Mouse (Mus musculus): ENCODE measurements at regions not wholly inside any gene's neighbourhood (a gene's known extent, or its start where the extent isn't known, plus 50 kb on each side); places are given as distances from the start of the nearest gene placed in this dataset.
"Not testable (repeated sequence)": the region's sequence is repeated elsewhere in the genome, so short reads cannot be mapped to it uniquely, and the experiment has no call there.

DNA sequence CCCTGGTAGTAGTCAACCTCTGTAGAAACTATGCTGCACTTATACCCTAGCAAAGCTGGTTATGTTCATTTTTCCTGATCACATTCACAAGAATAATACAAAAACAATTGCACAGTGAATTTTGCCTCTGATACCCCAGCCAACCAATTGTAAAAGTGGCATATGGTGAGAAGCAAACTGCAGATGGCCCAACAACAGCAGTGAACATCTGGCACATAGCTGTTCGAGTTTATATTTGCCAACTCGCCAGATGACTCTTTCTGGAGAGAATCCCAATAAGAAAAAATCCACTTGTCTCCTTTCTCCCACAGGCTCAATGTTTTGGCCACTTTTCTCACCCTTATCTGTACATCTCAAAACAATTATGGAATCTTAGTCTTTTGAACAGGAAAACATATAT, 196.5 kb upstream of the Grik2 start:
- no peak for DNase-seq (ENCODE audit: low read depth, low spot score)

DNA sequence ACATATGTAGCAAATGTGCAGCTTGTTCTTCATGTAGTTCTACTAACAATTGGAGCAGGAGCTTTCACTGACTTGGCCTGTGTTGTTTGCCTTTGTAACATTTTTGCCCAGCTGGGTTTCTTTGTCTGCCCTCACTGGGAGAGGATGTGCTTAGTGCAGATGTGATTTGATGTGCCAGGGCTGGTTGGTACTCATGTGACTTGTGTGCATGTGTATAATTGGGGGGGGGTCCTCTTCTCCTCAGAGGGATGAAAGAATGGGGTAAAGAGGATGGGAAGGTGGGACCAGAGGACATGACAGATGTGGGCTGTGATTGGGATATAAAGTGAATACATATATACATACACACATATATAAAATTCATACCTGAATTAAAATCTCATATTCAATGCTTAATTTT, 163.9 kb upstream of the Grik2 start:
- DNase-seq (ENCODE audit: low read depth, low spot score): no peak

DNA sequence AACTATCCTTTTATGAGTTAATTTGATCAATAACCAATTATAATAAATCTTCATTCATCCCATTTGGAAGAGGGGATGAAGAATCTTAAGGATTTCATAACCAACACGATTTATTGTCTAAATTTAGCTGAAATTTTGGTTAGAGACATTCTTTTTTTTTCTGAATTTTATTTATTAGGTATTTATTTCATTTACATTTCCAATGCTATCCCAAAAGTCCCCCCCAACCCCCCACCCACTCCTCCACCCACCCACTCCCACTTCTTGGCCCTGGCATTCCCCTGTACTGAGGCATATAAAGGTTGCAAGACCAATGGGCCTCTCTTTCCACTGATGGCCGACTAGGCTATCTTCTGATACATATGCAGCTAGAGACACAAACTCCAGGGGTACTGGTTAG, 148.7 kb upstream of the Grik2 start:
- DNase-seq (ENCODE audit: low read depth, low spot score): not testable (repeated sequence)

DNA sequence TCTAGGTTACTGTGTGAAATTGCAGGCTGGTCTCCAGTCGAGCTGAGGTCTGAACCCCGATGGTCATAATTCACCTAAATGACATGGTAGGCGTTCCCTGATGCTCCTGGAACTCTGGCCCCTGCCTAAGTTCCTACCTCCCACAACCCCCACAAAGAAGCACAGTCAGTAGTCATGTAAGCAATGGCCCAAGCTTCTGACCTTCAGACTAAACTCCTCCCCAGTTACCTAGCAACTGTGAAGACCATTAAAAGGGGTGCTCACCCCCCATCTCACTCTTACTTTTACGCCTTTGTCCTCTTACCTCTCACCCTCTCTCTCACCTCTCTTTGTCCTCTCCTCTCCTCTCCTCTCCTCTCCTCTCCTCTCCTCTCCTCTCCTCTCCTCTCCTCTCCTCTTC, 120.6 kb upstream of the Grik2 start:
- peak; percentile 81 for DNase-seq (ENCODE audit: low read depth, low spot score)

DNA sequence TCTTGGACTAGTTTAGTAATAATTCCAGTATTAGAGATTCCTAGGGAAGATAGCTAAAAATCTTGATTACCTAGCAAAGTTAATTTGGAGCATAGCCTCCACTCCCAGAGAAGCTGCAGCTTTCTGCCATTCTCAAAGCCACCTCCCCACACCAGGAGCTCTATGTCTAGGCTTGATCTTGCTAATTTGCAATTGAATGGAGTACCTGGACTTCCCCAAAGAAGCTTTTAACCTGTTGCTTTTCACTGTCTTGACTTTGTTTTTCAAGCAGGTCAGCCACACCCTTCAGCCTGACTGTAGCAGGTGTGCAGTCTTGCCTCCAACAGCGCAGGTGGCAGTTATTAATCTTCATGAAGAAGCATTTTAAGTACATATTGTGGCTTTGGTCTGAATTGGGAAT, 119.6 kb upstream of the Grik2 start:
- DNase-seq (ENCODE audit: low read depth, low spot score): peak; percentile 92

DNA sequence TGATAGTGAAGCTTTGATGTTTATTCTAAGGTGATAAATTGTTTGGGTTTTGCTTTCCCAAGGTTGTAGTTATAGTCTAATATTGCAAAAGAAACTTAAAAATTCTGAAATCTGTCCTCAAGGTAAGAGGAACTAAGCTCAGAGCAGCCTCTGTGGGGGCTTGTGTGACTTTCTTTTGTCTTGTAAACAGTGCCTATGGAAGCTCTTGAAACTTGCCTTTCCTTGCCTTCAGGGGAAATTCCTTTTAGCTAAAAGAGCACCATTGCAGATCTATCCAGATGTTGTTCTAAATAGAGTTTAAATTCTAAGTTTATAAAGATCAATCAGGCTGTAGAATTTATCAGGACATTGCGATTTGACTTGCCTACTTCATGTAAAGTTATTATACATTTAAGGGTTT, 116.1 kb upstream of the Grik2 start:
- peak; percentile 79 for DNase-seq (ENCODE audit: low read depth, low spot score)

DNA sequence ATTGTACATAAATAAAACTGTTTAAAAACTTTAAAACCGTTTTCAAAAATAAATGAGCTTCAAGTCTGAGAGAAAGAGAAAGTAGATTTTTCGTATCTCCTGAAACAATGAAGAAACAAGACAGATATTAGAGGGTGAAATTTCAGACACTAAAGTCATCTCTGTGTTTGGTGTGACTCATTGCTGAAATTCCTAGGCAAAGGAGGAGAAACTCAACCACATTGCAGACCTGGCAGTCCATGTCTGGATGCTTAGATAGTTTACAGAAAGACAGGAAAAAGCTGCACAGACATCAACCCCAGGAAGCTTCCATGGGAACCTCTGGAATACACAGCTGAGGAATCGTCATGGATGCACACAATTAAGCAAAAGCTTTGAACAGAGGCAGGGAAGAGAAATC, 106.9 kb upstream of the Grik2 start:
- no peak for DNase-seq (ENCODE audit: low read depth, low spot score)

DNA sequence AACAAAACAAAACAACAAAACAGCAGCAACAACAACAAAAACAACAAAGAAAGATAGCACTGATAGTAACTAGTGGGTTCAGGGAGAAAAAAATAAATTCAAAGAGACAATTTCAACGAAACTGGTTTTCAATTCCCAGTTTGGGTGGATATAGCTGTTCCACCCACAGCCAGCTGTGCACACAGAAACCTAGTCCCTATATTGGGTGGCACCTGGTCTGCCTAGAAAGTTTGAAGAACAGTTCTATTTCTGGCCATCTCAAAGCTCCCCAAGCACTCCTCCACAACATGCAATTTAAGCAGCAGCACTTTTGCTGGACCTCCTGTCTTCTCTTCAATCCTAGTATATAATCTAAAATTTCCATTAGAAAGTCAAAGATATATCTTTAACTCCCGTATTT, 95.5 kb upstream of the Grik2 start:
- no peak for DNase-seq (ENCODE audit: low read depth, low spot score)

DNA sequence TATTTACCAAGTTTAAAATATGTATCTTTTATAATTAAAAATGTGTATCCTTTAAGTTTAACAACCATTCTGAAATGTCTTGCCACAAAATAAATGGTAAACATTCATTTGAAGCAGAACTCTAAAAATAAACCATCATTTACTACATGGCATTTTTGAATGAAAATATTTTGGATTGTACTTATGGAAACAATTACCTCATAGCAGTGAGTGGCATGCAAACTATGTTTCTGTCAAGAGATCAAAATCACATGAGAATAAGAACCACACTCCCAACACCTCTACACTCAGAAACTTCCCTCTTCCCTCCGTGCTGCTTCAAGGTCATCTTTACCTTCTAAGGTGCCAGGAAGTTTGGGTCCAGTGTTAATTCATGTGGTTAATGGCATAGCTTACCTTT, 94.9 kb upstream of the Grik2 start:
- DNase-seq (ENCODE audit: low read depth, low spot score): no peak

DNA sequence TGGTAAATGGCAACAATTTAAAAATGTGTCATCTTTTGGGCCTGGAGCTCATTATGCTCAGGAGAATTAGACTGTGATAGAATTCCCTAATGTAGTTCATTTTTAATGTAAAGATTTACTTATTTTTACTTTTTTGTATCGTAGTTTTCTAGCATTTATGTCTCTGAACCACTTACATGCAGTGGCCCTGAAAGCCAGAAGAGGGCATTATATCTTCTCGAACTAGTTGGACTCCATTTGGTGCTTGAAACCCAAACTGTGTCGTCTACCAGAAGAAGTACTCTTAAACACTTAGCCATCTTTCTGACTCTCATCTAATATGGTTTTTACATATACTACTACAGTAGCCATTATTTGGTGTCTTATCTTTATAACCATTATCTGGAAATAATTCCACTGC, 75.2 kb upstream of the Grik2 start:
- peak; percentile 6 for DNase-seq (ENCODE audit: low read depth, low spot score)

DNA sequence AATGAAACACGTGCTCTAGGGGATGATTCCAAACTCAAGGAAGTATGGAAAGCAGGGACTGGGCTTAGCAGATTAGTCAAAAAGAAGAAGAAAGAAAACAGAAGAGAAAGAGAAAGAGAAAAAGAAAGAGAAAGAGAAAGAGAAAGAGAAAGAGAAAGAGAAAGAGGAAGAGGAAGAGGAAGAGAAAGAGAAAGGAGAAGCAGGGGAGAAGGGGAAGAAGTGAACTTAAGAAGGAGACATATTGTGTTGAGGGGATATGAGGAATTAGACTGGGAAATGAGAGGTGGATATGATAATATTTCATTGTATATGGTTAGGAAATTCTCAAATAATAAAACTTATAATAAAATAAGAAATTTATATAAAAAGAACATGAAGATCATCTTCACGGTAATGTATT, 59.1 kb upstream of the Grik2 start:
- no peak for DNase-seq (ENCODE audit: low read depth, low spot score)

DNA sequence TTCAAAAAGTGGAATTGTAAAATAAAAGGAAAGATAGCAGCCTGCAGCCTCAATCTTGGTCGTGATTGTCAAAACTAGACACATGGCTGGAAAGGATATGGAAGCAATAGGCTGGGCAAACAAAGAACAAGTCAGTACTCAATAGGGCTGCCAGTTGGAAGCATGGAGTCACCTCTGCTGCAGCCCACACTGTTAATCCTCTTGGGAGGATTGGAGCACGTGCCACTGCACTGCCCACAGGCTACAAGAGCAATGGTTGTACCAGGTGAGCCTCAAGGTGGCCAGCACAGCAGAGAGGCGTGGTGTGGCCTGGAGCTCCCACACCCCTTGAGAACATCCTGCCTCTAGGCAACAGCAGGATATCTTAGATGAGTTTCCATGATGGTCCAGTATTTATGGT, 55.7 kb upstream of the Grik2 start:
- DNase-seq (ENCODE audit: low read depth, low spot score): no peak

All from R1 (cell line).